Mouse (Mus musculus): ENCODE data around the gene Fem1a. TPM values are rescaled to one million over a fixed set of nuclear protein-coding genes. Genes with fewer than 3 reads are reported as not detected.

Fem1a gene
- 20.9 TPM for total RNA-seq (2023)

GRCm38 (mm10) chr17:56256239-56256881 is at the start of gene Fem1a:
Fem1a (plus strand) TSS chr17:56256810.

GRCm38 (mm10) chr17:56218377-56219191 is 38.0 kb upstream of the Fem1a start, which contains the start of gene Dpp9:
Dpp9 (minus strand) TSS chr17:56218905.

GRCm38 (mm10) chr17:56276643-56277566 is 20.3 kb downstream of the Fem1a start, which contains the start of gene Ticam1:
Ticam1 (minus strand) TSS chr17:56276786.

GRCm38 (mm10) chr17:56292531-56293222 is 36.1 kb downstream of the Fem1a start, which contains the start of gene Plin3:
Plin3 (minus strand) TSS chr17:56292873.

GRCm38 (mm10) chr17:56300186-56300585 is 43.6 kb downstream of the Fem1a start, which contains the start of gene Arrdc5:
Arrdc5 (minus strand) TSS chr17:56300286.

GRCm38 (mm10) chr17:56303160-56303846 is 46.7 kb downstream of the Fem1a start, which contains the start of gene Uhrf1:
Uhrf1 (plus strand) TSS chr17:56303321.

Other genes starting within 250 kb of the Fem1a start
- gene Sh3gl1, start 220.2 kb upstream of the Fem1a start, total RNA-seq (2023) = 125 TPM
- gene Chaf1a, start 216.4 kb upstream of the Fem1a start, total RNA-seq (2023) = 1.4 TPM
- gene Ubxn6, start 181.8 kb upstream of the Fem1a start, total RNA-seq (2023) = 63.8 TPM
- gene Hdgfl2, start 177.2 kb upstream of the Fem1a start, total RNA-seq (2023) = 109 TPM
- gene Plin4, start 147.0 kb upstream of the Fem1a start, total RNA-seq (2023) = not detected
- gene Plin5, start 139.2 kb upstream of the Fem1a start, total RNA-seq (2023) = not detected
- 0.37 TPM for gene Lrg1, start 134.8 kb upstream of the Fem1a start, total RNA-seq (2023)
- 0.15 TPM for gene Sema6b, start 116.5 kb upstream of the Fem1a start, total RNA-seq (2023)
- 13.9 TPM for gene Tnfaip8l1, start 94.3 kb upstream of the Fem1a start, total RNA-seq (2023)
- gene Mydgf, start 72.9 kb upstream of the Fem1a start, total RNA-seq (2023) = 52.7 TPM
- gene Dpp9, start 37.9 kb upstream of the Fem1a start, total RNA-seq (2023) = 54.6 TPM
- 11.1 TPM for gene Ticam1, start 20.0 kb downstream of the Fem1a start, total RNA-seq (2023)
- 22.9 TPM for gene Plin3, start 36.1 kb downstream of the Fem1a start, total RNA-seq (2023)
- gene Arrdc5, start 43.5 kb downstream of the Fem1a start, total RNA-seq (2023) = not detected
- gene Uhrf1, start 46.5 kb downstream of the Fem1a start, total RNA-seq (2023) = 6.6 TPM
- gene Kdm4b, start 69.3 kb downstream of the Fem1a start, total RNA-seq (2023) = 74.3 TPM
- 13.2 TPM for gene Ptprs, start 219.7 kb downstream of the Fem1a start, total RNA-seq (2023)